Mouse (Mus musculus) thymus, adult 2 months (tissue): ENCODE measurements around the gene Armc9.

Source experiments
- CTCF ChIP-seq: fragments of 200-500 bp; IDR thresholded peaks from 2 replicates; pipeline ENCODE4 v1.5.1; 2012; ENCODE audit warnings: mild to moderate bottlenecking, control low read depth, low read length, moderate library complexity, borderline replicate concordance; ENCODE audit not compliant: control insufficient read depth, poor library complexity, insufficient read depth; ENCODE audit errors: extremely low read depth
- POLR2A ChIP-seq: fragments of 200-500 bp; IDR thresholded peaks from 2 replicates; pipeline ENCODE4 v1.6.1; 2012; ENCODE audit warnings: mild to moderate bottlenecking, low read length, control low read depth, moderate library complexity; ENCODE audit not compliant: control insufficient read depth, poor library complexity, insufficient read depth; ENCODE audit errors: extremely low read depth

DNA sequence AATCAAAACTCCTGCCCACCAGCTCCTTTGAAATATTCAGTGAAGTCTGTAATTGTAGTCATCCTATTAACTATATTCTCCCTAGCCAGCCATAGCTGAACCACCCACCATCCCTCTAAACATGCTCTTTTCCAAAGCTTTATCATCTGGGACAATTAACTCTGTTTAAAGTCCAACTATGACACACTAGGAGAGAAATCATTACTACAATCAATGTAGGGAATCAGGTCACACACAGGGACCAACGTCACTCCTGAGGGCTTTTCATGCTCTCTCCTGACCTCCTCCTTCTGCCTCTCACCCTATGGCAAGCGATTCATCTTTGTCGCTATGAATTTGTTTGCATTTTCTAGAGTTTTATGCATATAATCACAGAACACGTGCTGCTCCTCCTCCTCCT lies 132.9 kb downstream of the Armc9 start:
- TF ChIP-seq POLR2A, result no peak
- no peak for TF ChIP-seq CTCF
